Mouse (Mus musculus) T-helper 1 cell (primary cell): ENCODE results near the gene Cnnm3.
"Not testable (repeated sequence)": the region's sequence is repeated elsewhere in the genome, so short reads cannot be mapped to it uniquely, and the experiment has no call there.

ENCODE experiments used
- in situ Hi-C: fragments of 300-600 bp; cut with MboI, MseI; formaldehyde crosslinking; loops from one replicate; pipeline ENCODE4 v1.15.1; 2025; ENCODE audit warnings: high pct_unique_total_duplicates

The Cnnm3 gene

GRCm38 (mm10) chr1:36535477-36536396, 24.1 kb downstream of the Cnnm3 start:
- in situ Hi-C loops = no loop called here

GRCm38 (mm10) chr1:36536397-36536728, 24.7 kb downstream of the Cnnm3 start:
- in situ Hi-C loops = no loop called here

DNA sequence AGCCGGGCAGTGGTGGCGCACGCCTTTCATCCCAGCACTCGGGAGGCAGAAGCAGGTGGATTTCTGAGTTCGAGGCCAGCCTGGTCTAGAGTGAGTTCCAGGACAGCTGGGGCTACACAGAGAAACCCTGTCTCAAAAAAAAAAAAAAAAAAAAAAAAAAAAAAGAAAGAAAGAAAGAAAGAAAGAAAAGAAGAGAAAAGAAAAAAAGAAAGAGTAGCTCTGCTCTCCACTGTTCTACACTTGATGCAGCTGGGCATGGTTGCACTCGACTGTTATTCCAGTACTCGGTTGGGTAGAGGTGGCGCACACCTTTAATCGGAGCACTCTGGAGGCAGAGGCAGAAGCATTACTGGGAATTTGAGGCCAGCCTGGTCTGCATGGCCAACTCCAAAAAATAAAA, 25.1 kb downstream of the Cnnm3 start, which contains the start of gene Ankrd23:
TSS of gene Ankrd23 (minus strand) at position 101 of the 400 bp plus-strand sequence.
- in situ Hi-C loops = not testable (repeated sequence)

GRCm38 (mm10) chr1:36538727-36539126, 27.1 kb downstream of the Cnnm3 start:
- in situ Hi-C loops = no loop called here

DNA sequence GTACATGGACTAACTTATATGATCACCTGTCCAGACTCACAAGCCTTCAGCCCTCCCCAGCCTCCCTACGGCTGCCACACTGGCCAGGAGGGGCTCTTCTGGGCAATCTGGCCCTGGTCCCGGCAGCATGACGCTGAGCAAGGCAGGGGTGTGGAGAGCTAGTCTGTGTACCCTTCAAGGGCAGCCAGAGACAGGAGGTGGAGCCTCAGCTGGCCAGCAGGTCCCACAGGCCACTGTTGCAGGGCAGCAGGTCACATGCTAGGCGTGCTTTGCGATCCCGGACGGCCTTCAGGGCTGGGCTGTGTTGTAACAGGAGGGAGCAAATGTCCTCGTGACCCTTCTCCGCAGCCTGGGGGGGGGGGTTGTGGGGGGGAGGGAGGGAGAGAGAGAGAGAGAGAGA, 27.5 kb downstream of the Cnnm3 start, which contains the start of gene Gm42417:
TSS of gene Gm42417 (minus strand) at position 244 of the 400 bp plus-strand sequence.
- in situ Hi-C loops = no loop called here

DNA sequence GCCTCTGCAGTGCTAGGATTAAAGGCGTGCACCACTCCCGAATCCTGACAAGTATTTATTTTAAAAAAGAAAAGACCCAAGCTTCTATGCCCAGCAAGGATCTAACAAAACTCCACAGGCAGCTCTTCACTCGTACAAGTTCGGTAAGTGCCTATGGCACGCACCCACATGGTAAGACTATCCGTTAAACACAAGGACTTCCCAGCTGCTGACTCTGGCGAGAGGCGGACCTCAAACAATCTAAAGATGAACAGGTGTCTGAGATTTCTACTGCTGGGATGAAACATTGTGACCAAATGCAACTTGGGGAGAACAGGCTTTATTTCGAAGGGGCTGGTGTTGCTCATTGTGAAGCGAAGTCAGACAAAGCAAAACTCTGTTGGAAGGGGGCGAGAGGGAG, 28.5 kb downstream of the Cnnm3 start:
- in situ Hi-C loops = no loop called here

- in situ Hi-C loops = no loop called here
Observed at GRCm38 (mm10) chr1:36540807-36541206, 29.1 kb downstream of the Cnnm3 start.

GRCm38 (mm10) chr1:36541844-36542243, 30.2 kb downstream of the Cnnm3 start:
- in situ Hi-C loops = no loop called here

DNA sequence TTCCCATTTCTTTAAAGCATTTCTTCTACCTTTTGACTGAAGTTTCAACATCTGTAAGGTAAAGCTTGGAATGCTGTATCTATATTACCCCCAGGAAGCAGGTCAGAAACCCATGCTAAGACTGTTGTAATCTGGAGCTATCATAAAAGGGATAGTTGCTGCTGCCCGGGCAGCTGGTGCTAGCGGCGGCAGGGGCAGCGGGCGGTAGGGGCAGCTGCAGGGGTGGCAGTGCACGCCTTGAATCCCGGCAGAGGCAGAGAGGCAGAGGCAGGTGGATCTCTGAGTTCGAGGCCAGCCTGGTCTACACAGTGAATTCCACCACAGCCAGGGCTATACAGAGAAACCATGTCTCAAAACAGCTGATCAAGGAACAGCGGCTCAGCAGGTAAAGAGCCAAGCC, 31.3 kb downstream of the Cnnm3 start:
- in situ Hi-C loops = no loop called here

GRCm38 (mm10) chr1:36545382-36545781, 33.7 kb downstream of the Cnnm3 start:
- in situ Hi-C loops = no loop called here

DNA sequence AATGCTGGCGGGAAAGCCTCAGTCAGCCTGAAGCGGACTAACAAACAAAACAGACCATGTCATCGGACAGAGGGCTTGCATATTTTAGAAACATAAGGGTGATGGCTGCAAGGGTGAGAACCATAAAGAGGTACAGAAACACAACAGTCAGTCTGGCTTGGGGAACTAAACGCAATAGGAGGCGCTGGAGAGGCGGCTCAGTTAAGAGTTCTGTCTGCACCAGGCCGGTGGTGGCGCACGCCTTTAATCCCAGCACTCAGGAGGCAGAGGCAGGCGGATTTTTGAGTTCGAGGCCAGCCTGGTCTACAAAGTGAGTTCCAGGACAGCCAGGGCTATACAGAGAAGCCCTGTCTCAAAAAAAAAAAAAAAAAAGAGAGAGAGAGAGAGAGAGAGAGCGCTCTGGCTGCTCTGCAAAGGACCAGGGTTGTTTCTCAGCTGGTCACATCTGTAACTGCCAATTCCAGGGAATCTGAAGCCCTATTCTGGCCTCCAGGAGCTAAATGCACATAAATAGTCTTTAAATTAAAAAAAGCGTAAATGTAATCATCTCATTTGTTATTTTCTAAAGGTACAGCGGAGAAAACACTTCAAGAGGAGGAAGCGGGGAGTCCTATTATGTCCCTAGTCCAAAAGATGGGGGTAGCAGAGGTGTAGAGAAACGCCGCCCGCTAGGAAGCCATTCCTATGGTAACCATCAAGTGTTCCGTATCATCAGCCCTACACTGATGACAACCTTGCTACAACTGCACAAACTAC, 34.4 kb downstream of the Cnnm3 start:
- in situ Hi-C loops = no loop called here

DNA sequence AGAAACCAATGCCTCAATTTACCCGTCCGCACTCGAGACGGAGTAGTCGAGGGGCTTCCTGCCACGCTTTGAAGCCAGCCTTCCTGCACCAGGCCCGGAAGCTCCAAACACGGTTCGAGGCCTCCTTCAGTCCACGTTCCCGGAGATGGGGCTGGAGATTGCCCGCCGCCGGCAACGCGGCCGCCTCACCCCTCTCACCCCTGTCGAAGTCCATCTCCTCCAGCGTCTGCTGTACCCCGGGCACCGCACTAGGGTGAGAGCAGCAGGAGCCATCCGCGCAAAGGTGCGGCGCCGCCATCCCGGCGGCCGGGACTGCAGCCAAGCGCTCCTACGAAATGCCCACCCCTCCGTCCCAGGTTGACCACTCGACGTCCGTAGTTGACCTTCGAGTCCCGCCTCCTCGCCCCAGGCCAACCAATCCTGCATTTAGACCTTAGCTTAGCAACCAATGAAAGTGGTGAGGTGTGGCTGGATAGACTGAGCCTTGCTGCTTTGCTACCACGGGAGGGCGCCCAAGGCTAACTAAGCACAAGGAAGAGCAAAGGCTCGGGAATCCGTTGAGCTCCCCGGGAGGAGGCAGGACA, 35.3 kb downstream of the Cnnm3 start, which contains the start of gene Ankrd39:
TSS of gene Ankrd39 (minus strand) at position 558 of the 584 bp plus-strand sequence.
- in situ Hi-C loops = no loop called here

DNA sequence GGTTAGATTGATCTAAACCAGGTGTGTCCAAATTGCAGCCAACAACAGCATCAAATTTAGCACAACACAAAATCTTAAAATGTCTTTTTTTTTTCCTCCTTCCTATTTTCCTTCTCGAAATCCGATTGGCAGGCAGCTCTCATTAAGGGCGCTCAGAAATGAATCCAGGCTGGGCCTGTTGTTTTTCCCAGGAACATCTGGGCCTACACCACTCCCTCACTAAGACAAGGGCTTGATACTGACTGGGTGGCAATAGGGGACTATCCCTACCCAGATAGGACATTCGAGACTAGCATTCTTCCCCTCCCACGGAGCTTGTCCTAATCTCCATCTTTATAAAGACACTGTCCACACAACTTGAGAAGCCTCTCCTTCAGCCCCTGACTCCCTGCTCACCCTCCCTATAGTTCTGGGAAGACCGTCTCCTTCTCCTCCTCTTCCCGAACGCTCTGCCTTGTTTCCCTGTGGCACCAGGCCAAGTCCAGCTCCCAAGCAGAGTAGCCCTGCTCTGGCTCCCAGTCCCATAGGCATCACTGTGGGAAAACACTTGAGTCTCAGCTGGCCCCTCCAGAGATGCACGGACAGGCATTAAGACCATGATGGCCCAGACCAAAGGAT, 36.4 kb downstream of the Cnnm3 start:
- in situ Hi-C loops = no loop called here

DNA sequence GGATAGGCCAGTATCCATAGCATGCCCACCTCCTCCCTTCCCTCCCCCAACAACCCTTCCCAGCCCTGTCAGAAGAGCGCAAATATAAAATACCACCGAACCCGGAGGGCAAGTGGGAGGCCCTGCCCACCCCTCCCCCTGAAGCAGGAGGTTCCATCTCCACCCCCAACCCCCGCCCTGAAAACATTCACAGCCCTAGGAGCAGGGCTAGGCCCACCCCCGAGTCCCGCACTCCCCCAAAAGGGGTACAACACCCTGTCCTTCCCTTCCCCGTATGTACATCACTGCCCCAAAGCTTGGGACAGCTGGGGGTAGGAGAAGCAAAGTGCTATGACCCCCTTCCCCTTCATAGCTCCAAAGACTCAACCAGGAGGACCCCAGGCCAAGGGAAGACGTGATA, 37.1 kb downstream of the Cnnm3 start:
- in situ Hi-C loops = no loop called here

DNA sequence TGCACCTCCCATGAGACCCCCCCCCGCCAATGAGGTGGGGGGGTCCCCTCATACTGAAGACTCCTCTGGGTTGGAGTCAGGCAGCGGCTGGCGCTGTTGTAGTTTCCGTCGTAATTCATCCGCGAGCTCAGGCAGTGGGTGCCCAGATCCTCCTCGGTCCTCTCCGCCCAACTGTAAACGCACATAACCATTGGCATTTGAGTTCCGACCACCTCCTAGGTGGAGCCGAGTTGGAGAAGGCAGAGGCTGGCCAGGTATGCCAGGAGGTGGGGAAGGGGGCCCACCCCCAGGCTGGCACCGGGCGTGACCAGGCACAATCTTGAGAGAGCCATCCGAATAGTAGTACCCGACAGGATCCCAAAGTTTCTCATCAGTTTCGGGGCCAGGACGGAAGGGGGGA, 37.8 kb downstream of the Cnnm3 start:
- in situ Hi-C loops = no loop called here

DNA sequence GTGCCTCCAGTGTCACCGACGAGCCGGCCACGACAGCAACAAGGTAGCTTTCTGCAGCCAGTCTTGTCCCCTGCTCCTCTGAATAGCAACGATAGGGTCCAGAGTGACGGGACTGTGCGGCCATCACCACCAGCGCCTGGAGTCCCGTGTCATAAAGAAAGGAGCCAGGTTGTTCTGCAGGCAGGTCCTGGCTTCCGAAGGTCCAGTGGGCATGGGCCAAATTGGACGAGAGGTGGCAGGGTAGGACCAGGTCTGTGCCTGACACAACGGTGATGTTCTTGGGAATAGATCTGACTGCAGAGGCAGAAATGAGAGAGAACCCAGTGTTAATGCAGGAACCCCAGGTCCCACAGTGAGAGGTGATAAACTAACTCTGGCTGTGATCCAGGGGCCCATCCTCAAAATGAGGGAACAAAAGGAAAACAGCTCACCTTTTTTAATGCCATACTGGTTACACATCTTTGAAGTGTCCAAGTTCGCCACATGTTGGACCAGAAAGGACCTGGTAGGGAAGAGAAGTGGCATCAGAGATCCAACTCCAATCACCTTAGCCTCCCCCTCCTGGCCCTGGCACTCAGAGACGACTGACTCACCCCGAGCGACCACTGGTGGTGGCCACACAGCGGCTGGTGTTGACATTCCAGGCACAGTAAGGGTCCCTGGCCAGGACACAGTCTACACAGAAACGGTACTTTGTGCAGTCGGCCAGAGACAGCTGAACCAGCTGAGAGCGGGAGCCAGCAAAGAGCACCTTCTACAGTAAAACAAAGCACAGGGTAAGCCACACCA, 38.6 kb downstream of the Cnnm3 start:
- in situ Hi-C loops = loop anchor here (5.0 kb wide), 2 partner anchors 82 to 132 kb away; partner anchors contain the start of gene Fam178b

GRCm38 (mm10) chr1:36551904-36552303, 40.2 kb downstream of the Cnnm3 start:
- in situ Hi-C loops = loop anchor here (5.0 kb wide), 2 partner anchors 80 to 130 kb away; partner anchors contain the start of gene Fam178b

- in situ Hi-C loops = loop anchor here (5.0 kb wide), 2 partner anchors 80 to 130 kb away; partner anchors contain the start of gene Fam178b
Observed at GRCm38 (mm10) chr1:36552506-36552905, 40.8 kb downstream of the Cnnm3 start.

GRCm38 (mm10) chr1:36554633-36555399, 43.1 kb downstream of the Cnnm3 start:
- in situ Hi-C loops = loop anchor here (5.0 kb wide), 2 partner anchors 77 to 127 kb away; partner anchors contain the start of gene Fam178b
